Mouse (Mus musculus) effector memory CD4-positive, alpha-beta T cell, adult 5 months (primary cell): ENCODE measurements around the gene Taok2. TPM values are rescaled to one million over a fixed set of nuclear protein-coding genes. Genes with fewer than 3 reads are reported as not detected.

ENCODE experiments used
- polyA plus RNA-seq: library from polyadenylated mRNA; unstranded; fragments of 100-300 nt; shearing (Covaris generic); gene quantifications from one replicate; pipeline ENCODE4 v1.2.1, GENCODE M21; 2017

Taok2 gene
- polyA plus RNA-seq, result 35.6 TPM

GRCm38 (mm10) chr7:126884286-126885164 lies at the start of gene Taok2:
Gene Taok2, minus strand, starts transcription at chr7:126884703.

GRCm38 (mm10) chr7:126928384-126929037 lies 44.0 kb upstream of the Taok2 start, which contains the start of gene Kctd13:
Gene Kctd13, plus strand, starts transcription at chr7:126928879.

GRCm38 (mm10) chr7:126922624-126923060 lies 38.1 kb upstream of the Taok2 start, which contains the start of gene Tmem219:
Gene Tmem219, minus strand, starts transcription at chr7:126922917.

GRCm38 (mm10) chr7:126862147-126862784 lies 22.2 kb downstream of the Taok2 start, which contains the start of gene Ino80e:
Gene Ino80e, minus strand, starts transcription at chr7:126862377.

GRCm38 (mm10) chr7:126861429-126862130 lies 22.9 kb downstream of the Taok2 start, which contains the start of gene Hirip3:
Gene Hirip3, plus strand, starts transcription at chr7:126861972.

GRCm38 (mm10) chr7:126847116-126847420 lies 37.4 kb downstream of the Taok2 start, which contains the start of gene Doc2a:
Gene Doc2a, plus strand, starts transcription at chr7:126847416.

GRCm38 (mm10) chr7:126831539-126831938 lies 53.0 kb downstream of the Taok2 start, which contains the start of gene 4930451I11Rik:
Gene 4930451I11Rik, minus strand, starts transcription at chr7:126831639.

Other genes with a start within 250 kb of the Taok2 start
- gene Sgf29, start 235.4 kb downstream of the Taok2 start, polyA plus RNA-seq, result 62.4 TPM
- gene Sult1a1, start 208.3 kb downstream of the Taok2 start, polyA plus RNA-seq, result not detected
- gene Bola2, start 189.3 kb downstream of the Taok2 start, polyA plus RNA-seq, result 70.2 TPM
- 2.2 TPM for gene Slx1b, start 188.9 kb downstream of the Taok2 start, polyA plus RNA-seq
- 1,641 TPM for gene Coro1a, start 176.9 kb downstream of the Taok2 start, polyA plus RNA-seq
- 20.2 TPM for gene Mapk3, start 125.1 kb downstream of the Taok2 start, polyA plus RNA-seq
- gene Gdpd3, start 118.4 kb downstream of the Taok2 start, polyA plus RNA-seq, result not detected
- gene Ypel3, start 107.7 kb downstream of the Taok2 start, polyA plus RNA-seq, result 370 TPM
- gene Tbx6, start 103.2 kb downstream of the Taok2 start, polyA plus RNA-seq, result 2.2 TPM
- gene Ppp4c, start 92.2 kb downstream of the Taok2 start, polyA plus RNA-seq, result 384 TPM
- gene Fam57b, start 87.0 kb downstream of the Taok2 start, polyA plus RNA-seq, result not detected
- not detected for gene 4930451I11Rik, start 53.1 kb downstream of the Taok2 start, polyA plus RNA-seq
- not detected for gene Doc2a, start 37.3 kb downstream of the Taok2 start, polyA plus RNA-seq
- gene Hirip3, start 22.7 kb downstream of the Taok2 start, polyA plus RNA-seq, result 8.3 TPM
- gene Ino80e, start 22.3 kb downstream of the Taok2 start, polyA plus RNA-seq, result 51.8 TPM
- gene Tmem219, start 38.2 kb upstream of the Taok2 start, polyA plus RNA-seq, result 28.4 TPM
- gene Kctd13, start 44.2 kb upstream of the Taok2 start, polyA plus RNA-seq, result 41.2 TPM
- gene Asphd1, start 64.9 kb upstream of the Taok2 start, polyA plus RNA-seq, result not detected
- 0.82 TPM for gene Sez6l2, start 65.9 kb upstream of the Taok2 start, polyA plus RNA-seq
- 115 TPM for gene Cdipt, start 91.2 kb upstream of the Taok2 start, polyA plus RNA-seq
- gene Cdiptos, start 91.4 kb upstream of the Taok2 start, polyA plus RNA-seq, result 0.45 TPM
- gene Mvp, start 129.9 kb upstream of the Taok2 start, polyA plus RNA-seq, result 61.2 TPM
- not detected for gene Pagr1b, start 131.8 kb upstream of the Taok2 start, polyA plus RNA-seq
- gene Pagr1a, start 132.6 kb upstream of the Taok2 start, polyA plus RNA-seq, result 19.7 TPM
- gene Gm42742, start 136.4 kb upstream of the Taok2 start, polyA plus RNA-seq, result 57.3 TPM
- 13.1 TPM for gene Prrt2, start 136.5 kb upstream of the Taok2 start, polyA plus RNA-seq
- gene Maz, start 142.3 kb upstream of the Taok2 start, polyA plus RNA-seq, result 95.1 TPM
- gene Kif22, start 157.8 kb upstream of the Taok2 start, polyA plus RNA-seq, result 2.9 TPM
- gene Zg16, start 202.6 kb upstream of the Taok2 start, polyA plus RNA-seq, result not detected
- 66.8 TPM for gene AI467606, start 206.7 kb upstream of the Taok2 start, polyA plus RNA-seq
- 9.2 TPM for gene Qprt, start 237.5 kb upstream of the Taok2 start, polyA plus RNA-seq